Mouse (Mus musculus): Measurements from ENCODE around the gene Rassf8.

- TF ChIP-seq CTCF (IDR thresholded peaks at IDR 0.05; ENCODE audit: low read depth, low read length): no peak
- TF ChIP-seq POLR2A (IDR thresholded peaks at IDR 0.05; ENCODE audit: borderline replicate concordance, low read depth, low read length): no peak
Measured at GRCm38 (mm10) chr6:145822218-145822617, 75.7 kb downstream of the Rassf8 start.
